ENCODE assay signal across 9 mouse cellular contexts in genomic region chr8:108707576-108708281, GRCm38 (mm10).
DNase-seq lines count a peak whose midpoint lies in the region; ATAC-seq and TF ChIP-seq lines count a peak whose summit lies in the region.
"Had no signal": no experiment of that assay in that cellular context is flagged by ENCODE, and none has a peak within 500 bp of the region (broad histone marks: within the 10 kb centered on the region; RNA-seq: fewer than 3 reads in every experiment).

No protein-coding gene starts in this region.

- H3K9me3 ChIP-seq in hindbrain, embryonic 11.5 days (ENCODE audit: control insufficient read depth, low read length) = no peaks in the 10 kb centered on the region
- no peaks in the 10 kb centered on the region for H3K9me3 ChIP-seq in midbrain, embryonic 10.5 days (replicated peaks)
- H3K9me3 ChIP-seq: heart, embryonic 15.5 days had no signal

- peak overlapping the region; percentile 64 for H3K27ac ChIP-seq in hindbrain, embryonic 11.5 days (ENCODE audit: low read depth, low read length)
- H3K27ac ChIP-seq in midbrain, embryonic 10.5 days (replicated peaks) = peak overlapping the region; percentile 100
- no peak overlapping the region for H3K27ac ChIP-seq in cerebellum, adult 2 months (ENCODE audit: insufficient read depth, low read length)

- no peak overlapping the region for H3K4me3 ChIP-seq in hindbrain, embryonic 11.5 days (ENCODE audit: low read depth, low read length)
- H3K4me3 ChIP-seq in midbrain, embryonic 10.5 days = peak overlapping the region; percentile 98
- H3K4me3 ChIP-seq in cerebellum, adult 2 months (replicated peaks; ENCODE audit: insufficient read depth, low read depth, low read length) = no peak overlapping the region
- H3K4me3 ChIP-seq: heart, embryonic 15.5 days had no signal

- 29% methylated on average over 5 of the region's 5 CpGs for WGBS in hindbrain, embryonic 11.5 days
- 30% methylated on average over 5 of the region's 5 CpGs for WGBS in midbrain, embryonic 10.5 days
- 45% methylated on average over 5 of the region's 5 CpGs for WGBS in cerebellum, adult 2 months

- peak; percentile 21 for DNase-seq in adrenal gland, postnatal 10 days
- no peak for DNase-seq in adrenal gland, postnatal 4 days (ENCODE audit: low spot score in 2 of 2)
- DNase-seq in NIH3T3 (ENCODE audit: low read depth) = peak; percentile 87
- DNase-seq in hindbrain, embryonic 11.5 days (ENCODE audit: low spot score) = peak; percentile 14
- DNase-seq in midbrain, embryonic 10.5 days (ENCODE audit: low spot score) = no peak
- DNase-seq in layer of hippocampus, adult 8-10 months (ENCODE audit: low spot score in 2 of 2) = no peak
- DNase-seq in cerebellum, adult 2 months = no peak

- no peaks in the 10 kb centered on the region for H3K27me3 ChIP-seq in hindbrain, embryonic 11.5 days (ENCODE audit: control insufficient read depth, insufficient read depth, low read length)
- H3K27me3 ChIP-seq in midbrain, embryonic 10.5 days (ENCODE audit: low read depth, poor library complexity, severe bottlenecking) = no peaks in the 10 kb centered on the region
- peaks cover 13% of the 10 kb centered on the region; the same call in 1 of the 2 replicates for H3K27me3 ChIP-seq in cerebellum, adult 2 months (ENCODE audit: control insufficient read depth, insufficient read depth, low read length)
- H3K27me3 ChIP-seq: heart, embryonic 15.5 days had no signal

- ATAC-seq in hindbrain, embryonic 11.5 days (ENCODE audit: low FRiP score) = no peak
- ATAC-seq in cerebellum, adult (ENCODE audit: insufficient number of reproducible peaks, low FRiP score, low TSS enrichment) = no peak

- peak overlapping the region; percentile 67 for H3K4me2 ChIP-seq in hindbrain, embryonic 11.5 days (replicated peaks; ENCODE audit: low read depth, low read length)
- H3K4me2 ChIP-seq: heart, embryonic 15.5 days had no signal

- TF ChIP-seq CTCF in cerebellum, adult 2 months (IDR thresholded peaks at IDR 0.05; ENCODE audit: borderline replicate concordance, insufficient read depth, low read depth, low read length) = no peak

- H3K9ac ChIP-seq in hindbrain, embryonic 11.5 days (ENCODE audit: low read depth, low read length) = peak overlapping the region; percentile 31; the same call in 1 of the 2 replicates
- H3K9ac ChIP-seq: heart, embryonic 15.5 days had no signal

- H3K4me1 ChIP-seq in hindbrain, embryonic 11.5 days (replicated peaks; ENCODE audit: control insufficient read depth, insufficient read depth, low read length) = peaks cover 27% of the 10 kb centered on the region
- peaks cover 82% of the 10 kb centered on the region for H3K4me1 ChIP-seq in midbrain, embryonic 10.5 days
- no peaks in the 10 kb centered on the region; the same call in 1 of the 2 replicates for H3K4me1 ChIP-seq in cerebellum, adult 2 months (ENCODE audit: control insufficient read depth, insufficient read depth, low read length)

- no peak for TF ChIP-seq POLR2A in cerebellum, adult 2 months (IDR thresholded peaks at IDR 0.05; ENCODE audit: borderline replicate concordance, insufficient read depth, low read length)

- H3K36me3 ChIP-seq in hindbrain, embryonic 11.5 days (ENCODE audit: control insufficient read depth, insufficient read depth, low read length) = no peaks in the 10 kb centered on the region
- no peaks in the 10 kb centered on the region for H3K36me3 ChIP-seq in midbrain, embryonic 10.5 days
- H3K36me3 ChIP-seq: heart, embryonic 15.5 days had no signal

Comparison
In these comparisons a context has a peak if more than half of its experiments do, and no peak if none do; other contexts are left out.
1. DNase-seq: peak in adrenal gland, postnatal 10 days (single experiment), NIH3T3 (single experiment) and hindbrain, embryonic 11.5 days (single experiment); none in adrenal gland, postnatal 4 days (0 of 2), midbrain, embryonic 10.5 days (single experiment), layer of hippocampus, adult 8-10 months (0 of 2) and cerebellum, adult 2 months (0 of 2).